Mouse (Mus musculus) lung, embryonic 14.5 days (tissue): ENCODE measurements around the gene Ralgps1. TPM values are rescaled to one million over a fixed set of nuclear protein-coding genes. Genes with fewer than 3 reads are reported as not detected.
A peak's percentile ranks its signal among the peaks of the same experiment; 100 is the strongest.

ENCODE experiments used
- ATAC-seq: fragments of 200-750 bp; cut with Nextera tagmentation; 2 replicates; pipeline ENCODE4 v1.8.0; 2017; ENCODE audit warnings: mild to moderate bottlenecking, moderate TSS enrichment, moderate library complexity; ENCODE audit not compliant: insufficient read depth
- DNase-seq: peaks from one replicate; pipeline ENCODE4 v3.0.0-alpha.2; 2015
- H3K27ac ChIP-seq: fragments of 300-500 bp; sonication (generic); 2 replicates; pipeline ENCODE4 v1.5.1; 2014; ENCODE audit warnings: low read depth, mild to moderate bottlenecking, moderate library complexity
- H3K27me3 ChIP-seq: fragments of 300-500 bp; sonication (generic); 2 replicates; pipeline ENCODE4 v1.6.1; 2014; ENCODE audit warnings: low read length, control low read depth; ENCODE audit not compliant: insufficient read depth
- H3K36me3 ChIP-seq: fragments of 300-500 bp; sonication (generic); 2 replicates; pipeline ENCODE4 v1.6.1; 2014; ENCODE audit warnings: control low read depth; ENCODE audit not compliant: insufficient read depth
- H3K4me1 ChIP-seq: fragments of 300-500 bp; sonication (generic); 2 replicates; pipeline ENCODE4 v1.6.1; 2014; ENCODE audit warnings: antibody characterized with exemption, control low read depth; ENCODE audit not compliant: insufficient read depth
- H3K4me2 ChIP-seq: fragments of 300-500 bp; sonication (generic); 2 replicates; pipeline ENCODE4 v1.6.1; 2014; ENCODE audit warnings: mild to moderate bottlenecking
- H3K4me3 ChIP-seq: fragments of 300-500 bp; sonication (generic); 2 replicates; pipeline ENCODE4 v1.5.1; 2014; ENCODE audit warnings: low read depth, low read length
- H3K9ac ChIP-seq: fragments of 300-500 bp; sonication (generic); 2 replicates; pipeline ENCODE4 v1.6.1; 2014
- H3K9me3 ChIP-seq: fragments of 300-500 bp; sonication (generic); 2 replicates; pipeline ENCODE4 v1.6.1; 2016; ENCODE audit warnings: low read depth, low read length, control low read depth
- CTCF ChIP-seq: IDR thresholded peaks from 2 replicates; pipeline ENCODE4 v1.5.1; 2016; ENCODE audit warnings: antibody characterized with exemption, low read depth
- WGBS: fragments of 180-500 bp; shearing (Covaris S2); extraction: QIAGEN DNeasy Blood & Tissue Kit; methylation state at CpG from one replicate; pipeline ENCODE4 v1.1.7; 2014; 5-methylcytosine and 5-hydroxymethylcytosine counted together
- polyA plus RNA-seq: library from polyadenylated mRNA; unstranded; fragments of >200 nt; fragmentation: Nextera tagmentation; extraction: Ambion mirVana; gene quantifications from 2 replicates; pipeline ENCODE4 v1.2.1, GENCODE M21; 2014

Ralgps1 gene
- 5.0 and 6.1 TPM in 2 replicates for polyA plus RNA-seq

- no peaks in the 10 kb centered on the region for H3K9me3 ChIP-seq
- no peaks in the 10 kb centered on the region for H3K27me3 ChIP-seq
- peak within 1 kb of the TSS; percentile 54 for H3K9ac ChIP-seq
- 0 out of 2 replicates have a peak, but pooled peaks cover 2% of the 10 kb centered on the region for H3K4me1 ChIP-seq
- TF ChIP-seq CTCF, result no peak
- no peaks in the 10 kb centered on the region for H3K36me3 ChIP-seq
- ATAC-seq (peak; percentile 99), DNase-seq (peak; percentile 97)
- H3K4me3 ChIP-seq, result peak within 1 kb of the TSS; percentile 58
- H3K27ac ChIP-seq, result peak within 1 kb of the TSS; percentile 92; the same call in 1 of the 2 replicates
- under 1% methylated on average over 55 of the region's 74 CpGs for WGBS
- peak within 1 kb of the TSS; percentile 68 for H3K4me2 ChIP-seq
These were observed at the start of gene Ralgps1 for GRCm38 (mm10) chr2:33370777-33371647. Ralgps1 (minus strand) TSS chr2:33371486.

- Histone ChIP-seq H3K4me1 (no peaks in the 10 kb centered on the region; the same call in 1 of the 2 replicates), H3K27me3 (no peaks in the 10 kb centered on the region), H3K4me2 (no peak overlapping the region), H3K36me3 (peaks cover 29% of the 10 kb centered on the region; the same call in 1 of the 2 replicates), H3K4me3 (no peak overlapping the region), H3K9me3 (no peaks in the 10 kb centered on the region), H3K9ac (no peak overlapping the region), H3K27ac (no peak overlapping the region)
- 66% methylated on average over 4 of the region's 4 CpGs for WGBS
- TF ChIP-seq CTCF, result no peak
- DNase-seq (no peak), ATAC-seq (no peak)
These were observed 46.2 kb upstream of the Ralgps1 start for GRCm38 (mm10) chr2:33417454-33417853.

GRCm38 (mm10) chr2:33414019-33414418 is 42.7 kb upstream of the Ralgps1 start:
- H3K4me1 ChIP-seq, result no peaks in the 10 kb centered on the region; the same call in 1 of the 2 replicates
- H3K4me3 ChIP-seq, result no peak overlapping the region
- H3K27me3 ChIP-seq, result no peaks in the 10 kb centered on the region
- no peak overlapping the region for H3K9ac ChIP-seq
- no peak for TF ChIP-seq CTCF
- ATAC-seq, result no peak; the same call in 1 of the 2 replicates
- DNase-seq, result peak; percentile 23
- no peaks in the 10 kb centered on the region for H3K9me3 ChIP-seq
- no peak overlapping the region for H3K4me2 ChIP-seq
- 69% methylated on average over 13 of the region's 13 CpGs for WGBS
- peaks cover 46% of the 10 kb centered on the region for H3K36me3 ChIP-seq
- no peak overlapping the region for H3K27ac ChIP-seq

GRCm38 (mm10) chr2:33412111-33412510 is 40.8 kb upstream of the Ralgps1 start:
- DNase-seq (no peak), ATAC-seq (no peak)
- 78% methylated on average over 14 of the region's 14 CpGs for WGBS
- H3K9me3 ChIP-seq, result no peaks in the 10 kb centered on the region
- no peak for TF ChIP-seq CTCF
- H3K4me2 ChIP-seq, result no peak overlapping the region
- no peaks in the 10 kb centered on the region for H3K27me3 ChIP-seq
- H3K4me3 ChIP-seq, result no peak overlapping the region
- no peak overlapping the region for H3K9ac ChIP-seq
- no peak overlapping the region for H3K27ac ChIP-seq
- peaks cover 51% of the 10 kb centered on the region for H3K36me3 ChIP-seq
- H3K4me1 ChIP-seq, result no peaks in the 10 kb centered on the region; the same call in 1 of the 2 replicates

- DNase-seq (no peak), ATAC-seq (no peak)
- TF ChIP-seq CTCF, result no peak
- 68% methylated on average over 4 of the region's 4 CpGs for WGBS
- Histone ChIP-seq H3K27ac (no peak overlapping the region), H3K4me1 (no peaks in the 10 kb centered on the region), H3K4me2 (no peak overlapping the region), H3K36me3 (0 out of 2 replicates have a peak, but pooled peaks cover 10% of the 10 kb centered on the region), H3K9ac (no peak overlapping the region), H3K9me3 (no peaks in the 10 kb centered on the region), H3K4me3 (no peak overlapping the region), H3K27me3 (no peaks in the 10 kb centered on the region)
These were observed 32.3 kb upstream of the Ralgps1 start for GRCm38 (mm10) chr2:33403511-33404003.

GRCm38 (mm10) chr2:33402638-33403037 is 31.4 kb upstream of the Ralgps1 start:
- no peak overlapping the region for H3K4me3 ChIP-seq
- H3K36me3 ChIP-seq, result 0 out of 2 replicates have a peak, but pooled peaks cover 5% of the 10 kb centered on the region
- H3K4me2 ChIP-seq, result no peak overlapping the region
- H3K9me3 ChIP-seq, result no peaks in the 10 kb centered on the region
- DNase-seq (no peak), ATAC-seq (no peak)
- whole genome bisulfite sequencing, result 62% methylated on average over 5 of the region's 5 CpGs
- H3K27me3 ChIP-seq, result no peaks in the 10 kb centered on the region
- no peaks in the 10 kb centered on the region for H3K4me1 ChIP-seq
- no peak for TF ChIP-seq CTCF
- no peak overlapping the region for H3K27ac ChIP-seq
- no peak overlapping the region for H3K9ac ChIP-seq

- Histone ChIP-seq H3K27ac (no peak overlapping the region), H3K4me2 (no peak overlapping the region), H3K9ac (no peak overlapping the region), H3K9me3 (no peaks in the 10 kb centered on the region), H3K4me1 (no peaks in the 10 kb centered on the region), H3K4me3 (no peak overlapping the region), H3K36me3 (0 out of 2 replicates have a peak, but pooled peaks cover 5% of the 10 kb centered on the region), H3K27me3 (no peaks in the 10 kb centered on the region)
- WGBS, result 26% methylated on average over 7 of the region's 7 CpGs
- DNase-seq (peak; percentile 80), ATAC-seq (no peak)
- TF ChIP-seq CTCF, result peak; percentile 77
These were observed 30.9 kb upstream of the Ralgps1 start for GRCm38 (mm10) chr2:33402236-33402635.
